Mouse (Mus musculus): ENCODE measurements at regions not wholly inside any gene's neighbourhood (a gene's known extent, or its start where the extent isn't known, plus 50 kb on each side); places are given as distances from the start of the nearest gene placed in this dataset.

DNA sequence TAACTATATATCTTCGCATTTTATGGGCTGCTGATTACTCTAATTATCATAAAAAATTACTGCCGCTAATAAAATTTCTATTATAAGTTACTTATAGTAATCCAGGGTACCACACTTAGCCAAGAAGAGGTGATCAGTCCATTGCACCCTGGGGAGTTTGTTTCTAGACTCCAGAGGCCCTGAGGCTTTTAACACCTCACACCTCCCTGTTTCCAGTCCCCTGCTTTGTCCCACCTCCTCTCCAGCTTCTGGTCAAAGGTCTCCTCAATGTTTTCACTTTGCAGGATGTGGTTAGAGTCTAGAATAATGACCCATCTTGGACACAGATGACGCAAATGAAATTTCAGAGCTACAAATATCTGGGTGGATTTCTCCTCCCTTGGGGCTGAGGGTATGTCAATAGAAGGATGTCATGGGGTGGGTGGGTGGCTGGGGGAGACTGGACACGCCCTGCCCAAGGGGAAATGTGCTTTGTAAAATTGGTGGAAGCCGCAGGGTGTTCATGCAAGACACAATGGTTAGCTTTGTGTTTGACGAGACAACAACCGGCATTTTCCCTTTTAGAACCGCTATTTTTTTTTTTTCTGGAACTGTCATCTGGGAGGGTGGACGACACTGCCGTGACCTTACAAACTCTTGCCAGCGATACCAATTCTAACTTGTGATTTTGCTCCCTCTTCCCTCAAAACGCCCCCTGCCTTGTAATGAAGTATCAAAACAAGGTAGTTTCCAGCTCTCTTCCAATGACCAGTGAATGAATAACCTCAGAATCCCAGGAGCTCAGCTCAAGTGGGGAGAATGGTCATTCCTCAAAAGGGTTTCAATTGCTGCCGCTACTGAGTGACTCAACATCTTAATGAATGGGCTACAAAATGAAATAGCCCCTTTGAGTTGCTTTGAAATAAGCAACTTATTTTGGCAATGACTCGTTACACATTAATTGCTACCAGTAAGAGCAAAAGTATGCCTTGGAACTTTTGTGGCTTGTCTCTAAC is 207.0 kb upstream of the Irx3 start:
- DNase-seq (ENCODE audit: low read depth, low spot score), result no peak

DNA sequence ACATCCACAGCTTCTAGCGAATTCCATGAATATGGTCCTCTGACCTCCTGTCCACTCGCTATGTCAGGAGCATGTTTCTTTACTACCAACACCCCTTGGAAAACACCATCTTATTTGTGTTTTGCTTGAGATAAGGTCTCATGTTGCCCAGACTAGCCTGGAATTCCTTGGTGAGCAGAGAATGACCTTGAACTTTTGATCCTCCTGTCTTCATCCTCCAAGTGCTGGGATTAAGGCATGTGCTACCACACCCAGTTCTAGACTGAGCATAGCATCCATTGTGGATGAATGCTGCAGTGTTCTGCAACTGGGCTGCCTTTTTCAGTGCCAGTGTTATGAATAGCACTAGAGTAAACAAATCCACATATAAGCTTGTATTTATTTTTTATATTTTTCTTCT is 203.2 kb upstream of the Irx3 start:
- peak; percentile 78 for DNase-seq (ENCODE audit: low read depth, low spot score)

DNA sequence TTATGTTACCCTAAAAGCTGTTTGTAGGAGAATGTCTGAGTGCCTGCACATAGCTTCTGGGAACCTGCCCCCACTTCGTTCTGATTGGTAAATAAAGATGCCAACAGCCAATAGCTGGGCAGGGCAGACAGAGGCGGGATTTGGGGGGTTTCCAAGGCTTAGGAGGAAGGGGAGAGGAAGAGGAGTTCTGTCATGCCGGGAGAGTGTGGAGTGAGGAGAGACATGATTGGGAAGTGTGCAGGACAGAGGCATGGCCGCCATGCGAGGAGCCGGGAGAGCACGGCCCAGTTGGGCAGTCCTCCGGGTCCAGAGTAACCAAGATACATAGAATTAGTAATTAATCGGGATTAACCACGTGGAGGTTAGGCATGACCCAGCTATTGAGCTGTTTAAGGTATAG is 202.7 kb upstream of the Irx3 start:
- DNase-seq (ENCODE audit: low read depth, low spot score), result peak; percentile 48

DNA sequence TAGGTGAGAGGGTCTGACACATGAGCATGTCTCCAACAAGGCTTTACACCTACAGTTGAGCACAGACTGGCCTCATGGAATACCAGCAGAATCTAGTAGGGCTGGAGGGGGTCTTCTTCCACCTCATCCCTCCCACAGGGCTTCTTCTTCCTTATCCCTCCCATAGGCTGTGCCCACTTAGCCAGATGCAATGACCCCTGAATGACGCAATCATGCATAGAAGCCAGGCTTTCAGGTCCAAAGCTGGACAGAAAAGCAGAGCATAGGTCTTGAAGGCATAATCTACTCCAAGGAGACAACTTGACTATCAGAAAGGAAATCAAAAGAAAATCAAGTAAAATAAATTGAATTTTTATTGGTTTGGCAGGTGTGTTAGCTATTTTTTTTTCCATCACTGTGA is 198.5 kb upstream of the Irx3 start:
- DNase-seq (ENCODE audit: low read depth, low spot score), result no peak

DNA sequence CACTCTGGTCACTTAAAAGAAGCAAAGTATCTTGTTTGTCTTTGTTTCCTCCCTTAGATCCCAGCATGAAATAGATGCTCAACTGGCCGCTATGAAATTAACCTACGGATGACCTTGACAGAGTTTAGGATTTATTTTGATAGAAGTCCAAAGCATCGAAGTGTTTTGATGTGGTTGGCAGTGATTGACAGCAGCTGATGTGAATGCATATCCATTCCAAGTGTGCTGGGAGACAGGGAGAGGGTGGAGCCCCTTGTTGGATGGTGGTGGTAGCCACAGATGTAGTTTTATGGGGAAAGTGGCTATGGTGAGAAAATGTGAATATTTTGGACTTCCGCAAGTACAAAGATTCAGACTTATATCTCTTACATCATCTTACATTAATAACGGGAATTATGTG is 197.8 kb upstream of the Irx3 start:
- no peak for DNase-seq (ENCODE audit: low read depth, low spot score)

DNA sequence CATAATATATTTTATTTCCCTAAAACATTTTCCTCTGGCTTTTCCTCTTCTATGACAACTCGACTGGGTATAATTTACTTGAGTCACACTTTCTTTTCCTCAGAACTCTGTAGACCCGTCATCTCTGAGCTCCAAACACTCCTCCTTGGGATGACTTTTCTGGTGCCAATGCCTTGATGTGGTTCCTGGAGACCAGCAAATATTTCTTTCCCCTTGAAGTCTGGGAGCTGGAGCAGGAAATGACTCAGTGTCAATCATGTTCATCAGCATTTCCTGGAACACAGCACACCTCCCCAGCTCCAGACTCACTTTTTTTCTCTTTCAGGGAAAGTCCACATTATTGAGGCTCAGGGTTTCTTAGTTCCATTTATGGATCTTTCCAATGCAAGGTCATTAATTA is 197.3 kb upstream of the Irx3 start:
- DNase-seq (ENCODE audit: low read depth, low spot score), result no peak

DNA sequence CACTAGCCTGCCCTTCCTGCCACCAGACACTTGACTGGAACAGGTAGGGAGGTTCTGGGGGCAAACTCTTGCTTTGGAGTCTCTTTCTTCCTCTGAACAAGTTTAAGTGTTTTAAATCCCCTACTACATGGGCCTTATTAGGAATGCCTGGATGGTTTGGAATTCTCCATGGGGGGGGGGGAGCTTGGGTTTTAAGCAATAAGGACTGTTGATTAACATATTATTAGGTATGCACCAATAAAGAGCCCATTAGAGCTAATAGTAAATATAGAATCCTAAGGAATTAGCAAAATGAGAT is 196.0 kb upstream of the Irx3 start:
- no peak for DNase-seq (ENCODE audit: low read depth, low spot score)

DNA sequence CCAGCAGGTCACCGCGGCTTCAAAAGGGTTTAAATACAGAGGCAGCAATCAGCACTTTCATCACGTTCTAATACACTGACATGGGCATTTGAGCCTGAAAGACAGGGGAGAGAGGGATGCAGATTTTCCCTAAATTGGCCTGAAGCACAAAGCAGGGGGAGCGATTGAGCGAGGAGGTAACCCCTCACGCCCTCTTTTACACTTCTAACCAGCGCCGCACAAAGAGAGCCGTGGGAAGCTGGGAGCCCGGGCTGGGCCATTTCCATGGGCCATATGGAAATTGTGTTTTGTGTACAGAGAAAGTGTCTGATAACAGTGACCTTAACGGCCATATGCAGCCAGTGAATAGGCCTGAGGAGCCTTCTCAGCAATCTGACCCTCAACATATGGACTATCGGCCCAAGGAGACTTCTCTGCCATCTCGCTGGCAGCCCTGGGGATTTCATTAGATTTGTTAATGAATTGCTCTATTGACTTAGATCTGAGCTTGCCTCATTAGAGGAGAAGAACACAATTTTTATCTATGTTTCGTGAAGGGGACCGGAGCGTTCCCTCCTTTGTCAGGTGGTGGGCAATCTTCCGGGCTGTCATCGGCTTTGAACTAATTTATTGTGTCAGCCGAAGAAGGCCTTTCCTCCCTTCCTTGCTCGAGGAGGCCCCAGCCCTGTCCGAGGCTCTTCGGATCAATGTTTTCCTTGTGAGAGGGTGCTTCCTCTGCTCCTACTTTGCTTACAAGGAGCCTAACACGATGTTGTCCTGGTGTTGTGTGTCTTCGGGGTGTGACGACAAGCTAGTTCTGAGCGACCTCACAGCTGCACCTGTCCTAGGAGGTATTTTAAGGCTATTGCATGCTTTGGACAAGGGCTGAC is 195.4 kb upstream of the Irx3 start:
- peak; percentile 42 for DNase-seq (ENCODE audit: low read depth, low spot score)

DNA sequence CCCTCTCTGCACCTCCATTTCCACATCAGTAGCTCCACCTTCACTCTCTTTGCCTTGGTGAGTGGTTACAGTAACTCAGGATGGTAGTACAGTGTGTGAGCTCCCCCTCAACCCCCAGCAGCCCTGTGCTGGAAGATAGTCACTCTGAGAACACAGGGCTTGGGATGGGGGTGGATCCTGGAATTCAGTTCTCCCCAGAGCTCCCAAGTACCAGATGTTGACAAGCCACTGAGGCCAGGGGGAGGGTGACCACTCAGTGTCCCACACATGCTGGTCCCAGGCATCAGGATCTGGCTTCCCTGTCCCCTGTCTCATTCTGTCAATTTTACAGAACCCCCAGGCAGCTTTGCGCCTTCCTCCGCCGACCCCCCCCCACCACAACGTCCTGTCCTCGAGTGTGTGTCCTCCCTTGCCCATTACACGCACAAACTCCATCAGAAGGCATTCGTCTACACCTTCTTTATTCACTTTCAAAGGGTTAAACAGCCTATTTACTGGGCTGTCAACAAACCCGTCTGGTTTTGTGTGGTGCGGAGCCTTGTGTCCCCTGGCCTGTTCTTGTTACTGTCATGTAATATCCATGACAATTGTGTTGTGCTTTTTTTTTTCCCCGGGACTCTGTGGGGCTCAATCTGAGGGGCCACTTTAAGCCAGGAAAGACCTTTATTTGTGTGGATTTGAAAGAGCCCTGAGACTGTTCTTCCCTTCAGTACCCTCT is 194.6 kb upstream of the Irx3 start:
- no peak for DNase-seq (ENCODE audit: low read depth, low spot score)

DNA sequence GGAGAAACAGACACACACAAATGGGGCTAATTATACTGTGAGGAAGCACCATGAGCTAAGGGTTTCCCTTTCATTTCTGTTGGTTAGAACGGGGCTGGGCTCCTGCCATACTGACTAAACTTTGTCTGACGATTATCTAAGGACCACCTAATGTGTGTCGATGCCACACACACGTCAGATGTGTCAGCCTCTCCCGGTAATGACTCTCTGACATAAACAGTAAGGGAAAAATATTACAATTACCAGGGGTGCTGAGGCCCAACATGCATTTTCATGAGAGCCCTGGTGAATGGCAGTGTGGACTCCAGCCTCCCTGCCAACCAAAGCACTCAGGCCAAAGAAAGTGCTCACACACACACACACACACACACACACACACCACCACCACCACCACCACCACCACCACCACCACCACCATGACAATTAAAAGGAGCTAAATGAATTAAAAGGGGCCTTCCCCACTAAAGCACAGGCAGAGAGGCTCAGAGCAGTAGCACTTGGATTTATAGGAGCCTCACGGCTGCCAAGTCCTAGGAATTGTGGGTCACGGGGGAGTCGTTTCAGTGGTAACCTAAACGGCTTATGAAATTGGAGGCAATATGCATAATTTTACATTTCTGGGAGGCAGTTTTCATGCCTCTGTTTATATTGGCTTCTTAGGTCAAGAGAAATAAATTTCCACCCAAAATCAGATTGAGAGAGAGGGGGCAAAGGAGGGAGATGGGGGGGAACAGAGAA is 193.7 kb upstream of the Irx3 start:
- DNase-seq (ENCODE audit: low read depth, low spot score), result no peak

DNA sequence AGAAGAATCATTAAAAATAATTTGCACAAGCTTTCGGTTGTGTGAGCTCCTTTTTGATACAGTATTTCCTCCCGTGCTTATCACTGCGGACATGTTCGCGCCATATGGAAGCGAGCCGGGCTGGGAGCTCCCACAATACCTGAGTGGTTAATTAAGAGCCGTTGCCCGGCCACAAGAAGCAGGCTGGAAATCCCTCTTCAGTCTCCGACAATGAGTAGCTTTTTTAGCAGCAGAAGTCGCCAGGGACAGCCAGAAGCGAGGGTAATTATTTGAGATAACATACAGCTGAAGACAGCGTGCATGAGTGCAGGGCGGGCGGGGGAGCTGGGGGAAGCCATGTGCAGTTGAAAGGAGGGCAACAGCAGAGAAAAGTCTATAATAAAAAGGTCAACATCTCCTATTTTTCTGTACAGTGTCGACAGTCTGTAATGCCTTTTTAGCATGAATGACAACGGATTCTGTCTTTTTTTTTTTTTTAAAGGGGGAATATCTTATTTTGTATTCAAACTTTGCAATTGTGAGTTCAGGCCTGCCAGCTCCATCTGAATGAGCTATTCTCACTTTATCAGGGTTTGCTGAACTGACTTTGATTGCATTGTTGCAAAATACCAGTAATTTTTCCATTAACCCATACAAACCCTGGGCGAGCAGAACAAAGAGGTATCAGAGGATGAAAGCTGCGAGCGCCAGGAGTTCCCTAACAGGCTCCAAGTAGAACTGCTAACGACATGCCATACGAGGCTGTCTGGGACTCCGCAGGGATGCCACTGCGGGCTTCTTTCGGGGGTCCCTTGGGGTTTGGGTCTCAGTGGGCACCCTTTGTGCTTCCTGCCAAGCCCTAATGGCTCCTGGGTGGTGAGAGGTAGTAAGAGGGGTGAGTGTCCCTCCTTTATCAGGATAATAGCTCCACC is 189.9 kb upstream of the Irx3 start:
- no peak for DNase-seq (ENCODE audit: low read depth, low spot score)

DNA sequence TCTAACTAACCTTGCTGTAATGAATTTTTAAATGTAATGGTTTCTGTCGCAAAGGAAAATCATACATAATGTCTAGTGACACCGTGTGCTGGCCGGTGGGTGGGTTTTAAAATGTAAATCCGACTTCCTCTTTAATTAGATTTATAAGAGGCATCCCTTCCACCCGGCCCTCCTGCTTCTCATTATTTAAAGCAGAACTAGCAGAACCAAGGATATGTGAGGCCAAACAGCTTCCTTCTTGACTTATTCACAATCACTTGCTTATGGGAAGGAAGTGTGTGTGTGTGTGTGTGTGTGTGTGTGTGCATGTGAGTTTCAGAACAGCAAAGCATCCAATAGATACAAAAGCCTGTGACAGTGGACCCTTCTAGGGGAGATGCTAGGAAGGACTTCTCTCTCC is 189.1 kb upstream of the Irx3 start:
- DNase-seq (ENCODE audit: low read depth, low spot score), result no peak

DNA sequence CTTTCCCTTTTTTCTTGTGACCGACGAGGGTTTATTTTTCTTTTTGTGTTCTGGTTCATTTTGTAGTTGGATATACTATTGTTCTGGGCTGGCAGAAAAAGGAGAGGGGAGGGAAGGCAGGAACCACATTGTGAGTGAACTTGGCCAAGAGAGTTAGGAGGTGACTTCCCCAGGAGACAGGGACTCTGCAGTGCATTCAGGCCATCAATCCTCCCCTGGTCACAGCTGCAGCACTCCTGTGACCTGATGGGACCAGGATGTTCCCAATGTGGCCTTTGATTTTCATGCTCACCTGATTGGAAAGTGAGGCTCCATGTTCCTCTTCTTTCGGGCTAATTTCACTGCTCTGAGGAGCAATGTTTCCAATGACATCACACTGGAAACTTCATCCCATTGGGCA is 188.2 kb upstream of the Irx3 start:
- no peak for DNase-seq (ENCODE audit: low read depth, low spot score)

DNA sequence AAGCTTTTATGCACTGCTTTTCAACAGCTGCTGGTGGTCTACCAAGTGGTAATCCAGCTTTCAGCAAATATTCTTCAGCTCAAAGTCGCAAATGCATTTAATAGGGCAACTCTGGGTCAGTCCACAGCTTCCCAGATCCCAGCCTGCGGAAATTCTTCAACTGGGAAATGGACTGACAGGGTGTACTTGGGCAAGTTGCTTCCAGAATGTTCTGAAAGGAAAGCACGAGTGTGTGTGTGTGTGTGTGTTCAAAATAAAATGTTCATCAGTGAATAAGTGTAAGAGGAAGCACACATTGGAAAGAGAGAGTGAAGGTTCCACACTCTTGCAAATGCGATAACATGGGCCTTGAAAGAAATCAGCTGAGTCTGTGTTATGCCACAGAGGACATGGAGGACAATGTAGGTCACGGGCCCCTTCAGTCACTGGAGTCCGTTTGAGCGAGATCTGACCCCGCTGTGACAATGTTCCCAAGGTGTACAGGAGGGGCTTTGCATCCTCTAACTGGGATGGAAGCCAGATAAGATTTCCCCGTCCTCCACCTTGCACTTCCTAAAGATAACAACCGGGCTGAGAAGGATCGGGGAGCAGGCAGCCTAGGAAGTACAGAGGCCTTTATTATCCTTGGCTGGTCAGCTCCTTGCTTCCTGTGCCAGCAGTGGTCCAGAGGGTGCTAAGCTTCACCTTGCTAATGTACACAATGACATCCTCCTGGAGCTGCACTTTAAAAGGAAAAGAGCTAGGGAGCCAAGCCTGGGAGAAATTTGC is 187.2 kb upstream of the Irx3 start:
- DNase-seq (ENCODE audit: low read depth, low spot score), result no peak

DNA sequence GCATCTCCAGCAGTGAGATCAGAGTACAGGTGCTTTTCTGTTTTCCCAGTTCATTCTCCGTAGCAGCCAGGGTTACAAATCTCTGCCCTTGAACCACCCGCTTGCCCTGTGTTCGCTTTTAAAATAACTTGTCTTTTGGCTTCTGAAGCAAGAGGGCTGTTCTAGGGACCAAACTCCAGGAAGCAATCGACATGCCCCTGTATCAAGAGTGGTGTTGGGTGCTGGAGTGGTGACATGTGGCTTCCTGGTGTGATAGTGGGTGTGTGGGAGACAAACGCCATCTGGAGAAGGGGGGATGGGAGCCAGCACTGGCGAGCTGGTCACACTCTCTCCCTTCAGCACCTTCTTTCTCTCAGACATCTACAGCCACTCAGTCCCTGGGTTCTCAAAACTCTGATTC is 186.0 kb upstream of the Irx3 start:
- DNase-seq (ENCODE audit: low read depth, low spot score), result no peak

DNA sequence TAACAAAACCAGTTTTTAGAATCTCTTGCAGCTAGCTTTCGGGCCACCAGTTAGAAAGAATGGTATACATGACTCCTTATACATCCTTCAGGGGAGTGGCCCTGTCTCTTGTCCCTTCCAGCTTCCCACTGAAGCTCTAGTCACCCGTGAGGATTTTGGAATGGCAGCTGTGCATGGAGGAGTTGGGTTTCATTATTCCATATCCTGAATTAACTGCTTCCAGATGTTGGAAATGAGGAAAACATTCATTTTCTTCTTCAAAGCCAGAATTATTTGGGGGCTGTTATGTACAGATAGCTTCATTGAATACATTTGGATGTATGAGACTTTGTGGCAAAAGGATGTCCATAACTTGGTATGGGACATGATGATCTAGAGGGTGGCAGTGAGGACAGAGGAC is 181.3 kb upstream of the Irx3 start:
- no peak for DNase-seq (ENCODE audit: low read depth, low spot score)

DNA sequence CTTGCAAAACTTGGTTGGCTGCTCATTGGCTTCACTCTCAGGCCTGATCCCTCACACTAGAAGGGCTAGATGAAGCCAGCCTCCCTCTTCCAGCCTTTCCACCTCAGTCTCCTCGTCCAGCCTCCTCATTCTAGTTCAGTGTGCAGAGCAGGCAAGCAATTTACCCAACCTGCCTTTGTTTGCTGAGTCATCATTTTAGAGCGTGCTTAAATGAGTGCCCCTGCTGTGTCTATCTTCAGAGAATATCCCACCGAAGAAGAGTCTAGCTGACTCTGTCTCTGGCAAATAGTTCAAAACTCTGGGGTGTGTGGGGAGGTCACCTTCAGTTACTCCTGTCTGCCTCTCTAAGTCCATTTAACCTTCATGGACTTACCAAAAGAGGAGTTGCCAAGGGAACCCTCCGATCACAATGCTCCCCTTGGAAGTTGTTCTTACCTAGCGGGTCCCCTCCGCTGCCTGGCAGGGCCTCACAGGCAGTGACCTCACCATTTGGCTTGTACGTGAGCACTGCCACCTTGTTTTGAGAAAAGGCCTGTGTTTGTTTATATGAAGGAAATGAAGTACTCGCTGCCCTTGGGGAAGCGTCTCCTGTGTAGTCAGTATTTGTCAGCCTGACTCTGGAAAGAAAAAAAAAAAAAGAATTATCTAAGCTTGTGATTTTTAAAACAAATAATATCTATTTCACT is 175.2 kb upstream of the Irx3 start:
- no peak for DNase-seq (ENCODE audit: low read depth, low spot score)

DNA sequence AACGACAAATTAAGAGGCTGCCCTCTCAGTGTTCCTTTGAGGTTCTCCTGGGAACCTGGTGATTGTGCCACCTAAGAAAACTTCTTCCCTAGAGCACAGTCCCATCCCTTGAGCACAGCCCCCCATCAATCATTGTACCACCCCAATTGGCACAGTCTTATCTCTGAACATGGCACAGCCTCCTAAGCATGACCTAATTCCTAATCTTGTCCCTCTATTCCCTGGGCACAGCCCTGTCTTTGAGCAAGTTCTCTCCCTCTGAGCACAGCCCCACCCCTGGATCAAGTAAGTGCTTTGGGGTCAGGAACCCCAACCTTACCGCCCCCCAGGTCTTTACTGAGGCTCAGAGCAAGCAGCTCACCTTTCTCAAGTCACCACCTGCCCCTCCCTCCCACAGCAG is 173.6 kb upstream of the Irx3 start:
- no peak for DNase-seq (ENCODE audit: low read depth, low spot score)

DNA sequence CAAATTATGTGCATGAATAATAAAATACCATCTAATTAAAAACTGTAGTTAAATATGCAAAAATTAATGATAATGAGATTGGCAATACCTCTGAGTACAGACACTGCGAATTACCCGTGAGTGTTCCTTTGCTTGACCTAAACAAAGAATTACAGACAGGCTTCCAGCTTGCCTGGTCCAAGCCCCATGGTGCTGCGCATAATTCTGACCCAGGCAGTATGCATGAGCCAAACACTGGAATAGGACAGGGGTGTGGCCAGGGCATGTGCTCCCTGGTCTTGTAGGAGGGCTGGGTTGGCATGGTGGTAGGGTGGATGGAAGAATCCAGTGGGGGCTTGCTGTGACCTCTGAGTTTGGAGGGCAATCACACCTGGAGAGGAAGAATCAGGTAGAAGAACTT is 172.8 kb upstream of the Irx3 start:
- DNase-seq (ENCODE audit: low read depth, low spot score), result no peak
